Mouse (Mus musculus): ENCODE data around the gene Ocln.
"Not testable (repeated sequence)": the region's sequence is repeated elsewhere in the genome, so short reads cannot be mapped to it uniquely, and the experiment has no call there.

Gene Ocln

GRCm38 (mm10) chr13:100493313-100493712 lies 59.2 kb downstream of the Ocln start:
- intact Hi-C loops (cut with DNase I): loop anchor here (5.0 to 10.0 kb wide), 2 partner anchors 121 to 159 kb away; partner anchors contain the start of genes Ak6, Marveld2, Rad17 and Taf9

- intact Hi-C loops (cut with DNase I): loop anchor here (5.0 to 10.0 kb wide), 2 partner anchors 123 to 160 kb away; partner anchors contain the start of genes Ak6, Marveld2, Rad17 and Taf9
Observed at GRCm38 (mm10) chr13:100492061-100492787, 60.3 kb downstream of the Ocln start, which contains the start of gene Gtf2h2. TSS of gene Gtf2h2 (minus strand) at chr13:100492579.

DNA sequence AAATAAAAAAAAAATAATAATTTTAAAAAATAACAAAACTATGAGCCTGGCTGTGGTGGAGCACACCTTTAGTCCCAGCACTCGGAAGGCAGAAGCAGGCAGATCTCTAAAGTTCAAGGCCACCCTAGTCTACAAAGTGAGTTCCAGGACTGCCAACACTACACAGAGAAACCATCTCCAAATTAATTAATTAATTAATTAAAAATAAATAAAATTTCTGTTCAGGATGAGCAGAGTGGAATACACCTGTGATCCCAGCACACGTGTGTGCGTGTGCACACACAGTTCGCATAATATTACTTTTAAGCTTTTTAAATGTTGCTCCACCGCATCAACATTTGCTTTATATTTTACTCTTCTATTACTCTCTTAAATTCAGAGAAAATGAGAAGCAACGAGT lies 60.9 kb downstream of the Ocln start:
- intact Hi-C loops (cut with DNase I): loop anchor here (5.0 to 10.0 kb wide), 2 partner anchors 123 to 161 kb away; partner anchors contain the start of genes Ak6, Marveld2, Rad17 and Taf9

- intact Hi-C loops (cut with DNase I): loop anchor here (5.0 to 10.0 kb wide), 2 partner anchors 124 to 162 kb away; partner anchors contain the start of genes Ak6, Marveld2, Rad17 and Taf9
Observed at GRCm38 (mm10) chr13:100490424-100490823, 62.1 kb downstream of the Ocln start.

DNA sequence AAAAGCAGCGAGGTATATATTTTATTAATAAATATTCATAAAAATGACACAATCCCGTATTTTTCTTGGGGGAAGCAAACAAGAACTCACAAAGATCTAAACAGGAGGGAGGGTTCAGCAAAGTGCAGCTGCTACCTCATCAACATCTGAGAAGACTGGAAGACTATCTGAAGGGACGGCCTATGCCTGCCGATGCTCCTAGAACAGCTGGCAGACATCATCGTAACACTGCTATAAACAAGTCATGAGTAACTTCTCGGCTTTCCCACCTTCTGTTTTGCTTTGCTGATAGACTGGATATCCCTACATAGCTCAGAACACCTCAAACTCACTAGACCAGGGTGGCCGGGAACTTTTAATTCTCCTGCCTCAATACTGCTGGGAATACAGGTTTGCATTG lies 68.9 kb downstream of the Ocln start:
- intact Hi-C loops (cut with DNase I): no loop called here

DNA sequence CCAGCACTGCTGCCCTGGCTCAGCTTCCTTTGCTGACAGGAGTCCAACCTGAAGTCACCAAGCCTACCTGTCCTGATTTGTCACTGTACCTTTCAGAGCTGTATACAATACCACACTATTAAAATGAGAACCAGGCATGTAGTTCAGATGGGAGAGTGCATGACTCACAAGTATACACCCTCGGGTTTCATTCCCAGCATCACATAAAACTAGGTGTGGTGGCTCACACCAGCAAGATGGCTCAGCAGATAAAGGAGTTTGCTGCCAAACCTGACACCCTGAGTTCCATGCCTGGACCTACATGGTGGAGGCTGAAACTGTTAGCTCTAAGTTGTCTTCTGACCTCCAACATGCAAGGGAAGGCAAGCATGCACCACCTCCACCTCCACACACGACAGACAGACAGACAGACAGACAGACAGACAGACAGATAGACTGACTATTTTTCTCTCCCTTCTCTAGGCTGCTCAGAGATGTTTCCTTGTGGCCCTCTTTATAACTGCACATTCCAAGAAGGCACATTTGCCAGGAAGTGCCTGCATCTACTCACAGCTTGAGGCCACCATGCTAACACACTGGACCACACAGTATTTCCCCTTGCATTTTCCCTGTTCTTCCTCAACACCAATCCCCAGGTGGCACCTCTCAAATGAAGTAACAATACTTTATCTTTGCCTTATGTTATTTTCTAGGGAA lies 88.8 kb downstream of the Ocln start:
- intact Hi-C loops (cut with DNase I): no loop called here

GRCm38 (mm10) chr13:100461336-100461735 lies 91.2 kb downstream of the Ocln start:
- intact Hi-C loops (cut with DNase I): no loop called here

DNA sequence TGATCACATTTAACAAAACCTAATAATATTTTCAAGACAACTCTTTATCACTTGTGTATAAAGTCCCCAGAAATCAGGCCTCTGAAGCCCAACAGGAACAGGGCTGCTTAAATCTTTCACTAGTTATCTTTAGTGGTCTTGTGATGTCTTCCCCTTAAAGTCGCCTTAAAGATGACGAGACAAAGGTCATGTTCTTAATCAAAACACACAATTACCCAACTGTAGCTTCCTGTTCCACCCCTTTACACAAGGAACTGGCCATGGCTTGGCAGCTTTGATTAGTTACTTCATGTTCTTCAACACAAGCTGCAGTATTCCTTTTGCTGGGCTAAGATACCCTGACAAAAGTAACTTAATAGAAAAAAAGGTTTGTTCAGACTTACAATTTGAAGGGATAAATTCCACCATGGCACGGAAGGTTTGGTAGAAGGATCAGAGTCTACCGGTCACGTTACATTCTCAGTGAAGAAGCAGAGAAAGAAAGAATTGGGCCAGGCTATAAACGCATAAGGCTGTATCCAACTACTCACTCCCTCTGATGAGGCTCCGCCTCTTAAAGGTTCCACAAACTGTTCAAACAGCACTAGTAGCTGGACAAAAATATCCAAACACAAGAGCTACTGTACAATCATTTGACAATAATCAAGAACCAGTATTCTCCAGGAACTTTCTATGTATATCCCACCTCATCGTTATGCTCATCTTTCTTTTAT lies 99.9 kb downstream of the Ocln start, which contains the start of gene Naip1:
Gene Naip1 (minus strand): TSS at position 455 of the 713 bp plus-strand sequence.
- intact Hi-C loops (cut with DNase I): not testable (repeated sequence)

GRCm38 (mm10) chr13:100449495-100449894 lies 103.0 kb downstream of the Ocln start:
- intact Hi-C loops (cut with DNase I): no loop called here
